Mouse (Mus musculus) erythroblast, embryonic 14.5 days (primary cell): ENCODE measurements at regions not wholly inside any gene's neighbourhood (a gene's known extent, or its start where the extent isn't known, plus 50 kb on each side); places are given as distances from the start of the nearest gene placed in this dataset.

Experiments
- GATA1 ChIP-seq: IDR thresholded peaks from 2 replicates; pipeline ENCODE4 v1.6.1; 2012; ENCODE audit warnings: low read length, inconsistent platforms, mixed read lengths
- TAL1 ChIP-seq: IDR thresholded peaks from 3 replicates; pipeline ENCODE4 v1.6.1; 2012; ENCODE audit warnings: low read length, inconsistent platforms, mixed read lengths

DNA sequence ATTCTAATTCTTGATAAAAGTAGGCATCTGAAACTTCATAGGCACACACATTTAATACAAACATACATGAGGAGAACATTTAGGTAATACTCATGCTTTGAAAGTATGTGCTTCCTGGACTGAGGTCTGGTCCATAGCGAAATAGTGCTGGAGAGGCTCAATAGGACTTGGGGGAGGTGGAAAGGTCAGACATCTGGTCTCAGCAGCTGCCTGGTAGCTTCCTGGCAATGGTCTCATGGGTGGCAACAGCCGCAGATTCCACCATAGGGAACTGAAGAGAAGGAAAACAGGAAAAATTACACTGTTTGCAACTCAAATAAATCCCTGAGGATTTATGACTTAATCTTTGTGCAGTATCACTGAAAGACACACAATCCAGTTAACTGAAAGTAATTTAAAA is 174.0 kb downstream of the Icos start:
- TF ChIP-seq TAL1 (no peak), GATA1 (no peak)
